Comparison of ENCODE assay signal across 19 mouse cellular contexts in the genomic region with DNA sequence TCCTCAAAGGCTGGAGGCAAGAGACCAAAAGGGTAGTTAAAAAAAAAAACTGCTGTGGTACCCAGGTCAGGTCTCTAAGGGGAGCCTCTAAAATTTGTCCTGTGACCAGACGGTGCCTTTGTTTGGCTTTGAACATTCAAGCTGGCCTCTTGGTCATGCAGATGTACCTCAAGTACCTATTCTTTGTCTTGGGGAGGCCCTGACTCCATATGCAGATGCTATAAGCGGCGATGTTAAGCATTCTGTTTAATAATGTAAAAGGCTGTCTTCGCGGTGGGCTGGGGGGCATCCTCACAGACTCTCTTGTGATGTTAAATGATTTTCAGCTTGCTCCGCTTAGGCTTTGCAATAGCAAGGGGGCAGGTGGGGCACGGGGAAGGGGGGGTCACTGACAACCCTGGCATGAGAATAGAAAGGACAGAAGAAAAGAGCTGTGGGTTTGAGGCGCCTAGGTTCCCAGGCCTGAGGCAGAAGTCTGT.
DNase-seq lines count a peak whose midpoint lies in the region; ATAC-seq and TF ChIP-seq lines count a peak whose summit lies in the region.
"Had no signal": no experiment of that assay in that cellular context is flagged by ENCODE, and none has a peak within 500 bp of the region (broad histone marks: within the 10 kb centered on the region; RNA-seq: fewer than 3 reads in every experiment).

No protein-coding gene starts in this region.

- no peak for TF ChIP-seq POLR2A in brain, embryonic 14.5 days (IDR thresholded peaks at IDR 0.05; ENCODE audit: borderline replicate concordance, extremely low read depth, insufficient read depth, insufficient read length, poor library complexity, severe bottlenecking)

- DNase-seq in neural tube, embryonic 11.5 days (ENCODE audit: low spot score), result peak; percentile 34
- DNase-seq in neural tube, embryonic 10.5 days (ENCODE audit: extremely low spot score, low spot score), result no peak
- DNase-seq in brain, embryonic 14.5 days (ENCODE audit: low read depth), result peak; percentile 70
- no peak for DNase-seq in right cerebral cortex, adult 2 months (ENCODE audit: low spot score in 2 of 2)
- no peak for DNase-seq in adrenal gland, postnatal 25 days
- DNase-seq: adrenal gland, postnatal 10 days; cerebellum, adult 8-10 months; gastrocnemius, adult 2 months; heart, adult 11 months; kidney, adult 18-20 months; kidney, postnatal 10 days; lung, adult 2 months; lung, postnatal 4 days; spleen, adult 18-20 months had no signal

- 0 out of 2 replicates have a peak, but pooled peaks have one; percentile 61 for ATAC-seq in neural tube, embryonic 11.5 days (ENCODE audit: insufficient read depth, low FRiP score, low TSS enrichment)
- ATAC-seq in hindbrain, embryonic 13.5 days (ENCODE audit: low FRiP score), result no peak
- ATAC-seq in neural tube, embryonic 13.5 days (ENCODE audit: low read depth), result no peak; the same call in 1 of the 2 replicates

- H3K4me2 ChIP-seq in neural tube, embryonic 11.5 days (ENCODE audit: low read depth), result no peak overlapping the region
- H3K4me2 ChIP-seq in hindbrain, embryonic 13.5 days, result no peak overlapping the region
- H3K4me2 ChIP-seq in neural tube, embryonic 13.5 days, result no peak overlapping the region
- H3K4me2 ChIP-seq: hindbrain, embryonic 15.5 days; liver, embryonic 11.5 days had no signal

- no peak for TF ChIP-seq CTCF in brain, embryonic 14.5 days (IDR thresholded peaks at IDR 0.05; ENCODE audit: borderline replicate concordance, extremely low read depth, insufficient read depth, insufficient read length)

- H3K9me3 ChIP-seq in neural tube, embryonic 11.5 days (ENCODE audit: control insufficient read depth, low read length), result no peaks in the 10 kb centered on the region
- H3K9me3 ChIP-seq in hindbrain, embryonic 13.5 days, result no peaks in the 10 kb centered on the region
- no peaks in the 10 kb centered on the region for H3K9me3 ChIP-seq in neural tube, embryonic 13.5 days
- H3K9me3 ChIP-seq: hindbrain, embryonic 15.5 days had no signal

- WGBS in neural tube, embryonic 11.5 days, result 21% methylated on average over 8 of the region's 8 CpGs
- WGBS in hindbrain, embryonic 13.5 days, result 15% methylated on average over 8 of the region's 8 CpGs
- WGBS in neural tube, embryonic 13.5 days, result 23% methylated on average over 8 of the region's 8 CpGs

- 0 out of 2 replicates have a peak overlapping the region, but pooled peaks have one; percentile 49 for H3K27ac ChIP-seq in neural tube, embryonic 11.5 days (ENCODE audit: low read depth, low read length)
- H3K27ac ChIP-seq in hindbrain, embryonic 13.5 days, result peak overlapping the region; percentile 48
- H3K27ac ChIP-seq in neural tube, embryonic 13.5 days (replicated peaks), result peak overlapping the region; percentile 46; the same call in 1 of the 2 replicates
- H3K27ac ChIP-seq: gastrocnemius, adult 2 months; hindbrain, embryonic 15.5 days; layer of hippocampus, adult 2 months had no signal

- H3K9ac ChIP-seq in neural tube, embryonic 11.5 days (ENCODE audit: low read length), result no peak overlapping the region
- no peak overlapping the region for H3K9ac ChIP-seq in hindbrain, embryonic 13.5 days
- no peak overlapping the region for H3K9ac ChIP-seq in neural tube, embryonic 13.5 days
- H3K9ac ChIP-seq: hindbrain, embryonic 15.5 days had no signal

- H3K4me1 ChIP-seq in neural tube, embryonic 11.5 days (ENCODE audit: control insufficient read depth, insufficient read depth, low read length), result no peaks in the 10 kb centered on the region
- peaks cover 23% of the 10 kb centered on the region for H3K4me1 ChIP-seq in hindbrain, embryonic 13.5 days (replicated peaks)
- H3K4me1 ChIP-seq in neural tube, embryonic 13.5 days (replicated peaks), result peaks cover 32% of the 10 kb centered on the region

- H3K36me3 ChIP-seq in neural tube, embryonic 11.5 days (ENCODE audit: control insufficient read depth, insufficient read depth, low read length), result no peaks in the 10 kb centered on the region
- no peaks in the 10 kb centered on the region for H3K36me3 ChIP-seq in hindbrain, embryonic 13.5 days
- no peaks in the 10 kb centered on the region for H3K36me3 ChIP-seq in neural tube, embryonic 13.5 days
- H3K36me3 ChIP-seq: hindbrain, embryonic 15.5 days had no signal

- no peak overlapping the region for H3K4me3 ChIP-seq in neural tube, embryonic 11.5 days (ENCODE audit: low read depth, low read length)
- no peak overlapping the region for H3K4me3 ChIP-seq in hindbrain, embryonic 13.5 days
- H3K4me3 ChIP-seq in neural tube, embryonic 13.5 days, result no peak overlapping the region
- H3K4me3 ChIP-seq: gastrocnemius, adult 2 months; hindbrain, embryonic 15.5 days; layer of hippocampus, adult 2 months had no signal

- peaks cover 22% of the 10 kb centered on the region for H3K27me3 ChIP-seq in neural tube, embryonic 11.5 days (ENCODE audit: control insufficient read depth, insufficient read depth, low read length)
- peaks cover 67% of the 10 kb centered on the region for H3K27me3 ChIP-seq in hindbrain, embryonic 13.5 days
- peaks cover 90% of the 10 kb centered on the region for H3K27me3 ChIP-seq in neural tube, embryonic 13.5 days

Comparison
In these comparisons a context has a peak if more than half of its experiments do, and no peak if none do; other contexts are left out.
1. DNase-seq: peak in neural tube, embryonic 11.5 days (single experiment) and brain, embryonic 14.5 days (single experiment); none in neural tube, embryonic 10.5 days (single experiment), right cerebral cortex, adult 2 months (0 of 2) and adrenal gland, postnatal 25 days (single experiment).
2. Peak in every context shown above with its lines, with median percentiles within 50 percentile points of each other: H3K27ac ChIP-seq.